Mouse (Mus musculus) hindbrain, embryonic 12.5 days (tissue): Measurements from ENCODE around the gene Zp2. TPM values are rescaled to one million over a fixed set of nuclear protein-coding genes. Genes with fewer than 3 reads are reported as not detected.

Experiments used
- ATAC-seq: fragments of 200-750 bp; cut with Nextera tagmentation; 2 replicates; pipeline ENCODE4 v1.8.0; 2017; ENCODE audit warnings: moderate TSS enrichment; ENCODE audit not compliant: low FRiP score
- H3K27ac ChIP-seq: fragments of 300-500 bp; sonication (generic); 2 replicates; pipeline ENCODE4 v1.5.1; 2016; ENCODE audit warnings: mild to moderate bottlenecking
- H3K27me3 ChIP-seq: fragments of 300-500 bp; sonication (generic); 2 replicates; pipeline ENCODE4 v1.6.1; 2016; ENCODE audit warnings: mild to moderate bottlenecking
- H3K36me3 ChIP-seq: fragments of 300-500 bp; sonication (generic); 2 replicates; pipeline ENCODE4 v1.6.1; 2016; ENCODE audit warnings: mild to moderate bottlenecking
- H3K4me1 ChIP-seq: fragments of 300-500 bp; sonication (generic); 2 replicates; pipeline ENCODE4 v1.6.1; 2016
- H3K4me2 ChIP-seq: fragments of 300-500 bp; sonication (generic); replicated peaks from 2 replicates; pipeline ENCODE4 v1.6.1; 2016; ENCODE audit warnings: mild to moderate bottlenecking
- H3K4me3 ChIP-seq: fragments of 300-500 bp; sonication (generic); 2 replicates; pipeline ENCODE4 v1.5.1; 2016; ENCODE audit warnings: mild to moderate bottlenecking
- H3K9ac ChIP-seq: fragments of 300-500 bp; sonication (generic); 2 replicates; pipeline ENCODE4 v1.6.1; 2016; ENCODE audit warnings: mild to moderate bottlenecking, moderate library complexity
- H3K9me3 ChIP-seq: fragments of 300-500 bp; sonication (generic); replicated peaks from 2 replicates; pipeline ENCODE4 v1.6.1; 2016; ENCODE audit warnings: mild to moderate bottlenecking
- WGBS: fragments of 180-500 bp; shearing (Covaris S2); methylation state at CpG from one replicate; pipeline ENCODE4 v1.1.7; 2016; 5-methylcytosine and 5-hydroxymethylcytosine counted together
- polyA plus RNA-seq: library from polyadenylated mRNA; unstranded; fragments of >200 nt; fragmentation: Nextera tagmentation; extraction: Ambion mirVana; gene quantifications from 2 replicates; pipeline ENCODE4 v1.2.1, GENCODE M21; 2016

Zp2 gene
- polyA plus RNA-seq, 1 experiment from 2014 or later: not detected

- Histone ChIP-seq H3K9me3 (no peaks in the 10 kb centered on the region), H3K27ac (no peak within 1 kb of the TSS), H3K4me2 (no peak within 1 kb of the TSS), H3K4me1 (no peaks in the 10 kb centered on the region), H3K4me3 (no peak within 1 kb of the TSS), H3K36me3 (no peaks in the 10 kb centered on the region), H3K9ac (no peak within 1 kb of the TSS), H3K27me3 (no peaks in the 10 kb centered on the region)
- 86% methylated on average over 6 of the region's 6 CpGs for WGBS
- ATAC-seq: no peak
Observed at GRCm38 (mm10) chr7:120095180-120095579, 49.9 kb downstream of the Zp2 start, which contains the start of gene Dnah3. Gene Dnah3, minus strand, starts transcription at chr7:120095280.

DNA sequence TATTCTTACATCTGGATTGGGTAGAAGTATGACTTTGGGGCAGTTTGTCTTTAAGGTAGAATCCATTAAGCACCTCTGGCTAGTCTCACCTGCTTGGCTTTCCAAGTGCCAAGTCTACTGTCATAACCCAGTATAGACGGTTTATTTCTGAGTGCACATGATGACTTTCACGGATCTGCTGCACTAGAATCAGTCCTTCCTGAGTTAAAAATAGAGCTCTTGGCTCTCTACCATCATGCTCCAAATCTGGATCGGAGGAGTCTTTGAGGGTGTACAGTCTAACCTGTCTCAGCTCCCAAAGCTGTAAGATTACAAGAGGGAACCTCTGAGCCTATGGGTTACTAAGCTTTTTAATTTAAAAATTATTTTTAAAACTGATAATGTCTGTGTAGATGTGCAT lies 50.9 kb downstream of the Zp2 start:
- Histone ChIP-seq H3K4me2 (no peak overlapping the region), H3K4me1 (no peaks in the 10 kb centered on the region), H3K27ac (no peak overlapping the region), H3K9me3 (no peaks in the 10 kb centered on the region), H3K9ac (no peak overlapping the region), H3K27me3 (no peaks in the 10 kb centered on the region), H3K4me3 (no peak overlapping the region), H3K36me3 (no peaks in the 10 kb centered on the region)
- WGBS: 92% methylated on average over 3 of the region's 3 CpGs
- no peak for ATAC-seq

DNA sequence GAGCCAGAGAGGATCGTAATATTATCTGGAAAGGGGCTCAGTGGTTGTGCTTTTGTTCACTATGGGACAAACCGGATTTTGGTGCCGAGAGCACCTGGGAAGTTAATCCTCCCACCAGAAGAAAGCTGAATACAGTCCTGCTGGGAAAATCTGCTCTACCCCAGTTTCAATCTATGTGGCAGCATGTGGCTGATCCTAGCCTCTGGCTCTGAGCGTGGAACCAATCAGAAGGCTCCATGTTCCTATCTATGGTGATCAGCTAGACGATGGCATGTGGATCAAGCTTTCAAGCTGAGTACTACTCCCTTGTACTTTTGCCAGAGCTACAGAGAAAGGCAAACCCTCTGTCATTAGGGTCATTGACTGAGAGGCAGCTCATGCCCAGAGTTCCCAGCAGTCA lies 52.1 kb downstream of the Zp2 start:
- no peak for ATAC-seq
- no peaks in the 10 kb centered on the region for H3K36me3 ChIP-seq
- H3K27me3 ChIP-seq: no peaks in the 10 kb centered on the region
- H3K4me1 ChIP-seq: no peaks in the 10 kb centered on the region
- no peak overlapping the region for H3K4me3 ChIP-seq
- no peaks in the 10 kb centered on the region for H3K9me3 ChIP-seq
- no peak overlapping the region for H3K27ac ChIP-seq
- H3K9ac ChIP-seq: no peak overlapping the region
- no peak overlapping the region for H3K4me2 ChIP-seq
- WGBS: 37% methylated on average over 5 of the region's 5 CpGs

DNA sequence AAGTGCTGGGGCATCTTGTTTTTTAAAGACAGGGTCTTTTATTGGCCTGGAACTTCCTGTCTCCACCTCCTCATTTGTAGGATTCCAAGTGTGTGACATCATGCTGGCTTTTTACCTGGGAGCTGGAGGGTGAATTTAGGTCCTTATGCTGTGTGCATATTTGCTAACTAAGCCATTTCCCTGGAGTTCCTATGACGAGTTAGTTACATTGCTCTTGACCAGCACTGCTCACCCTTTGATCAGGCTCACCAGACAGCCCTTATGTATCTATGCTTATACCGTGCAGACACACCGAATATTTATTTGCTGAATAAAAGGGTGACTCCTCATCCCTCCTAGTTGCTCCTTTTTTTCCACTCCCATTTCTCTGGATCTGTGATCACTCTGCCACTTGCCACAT lies 64.9 kb downstream of the Zp2 start:
- no peaks in the 10 kb centered on the region for H3K9me3 ChIP-seq
- H3K27me3 ChIP-seq: no peaks in the 10 kb centered on the region
- ATAC-seq: no peak
- 84% methylated on average over 3 of the region's 3 CpGs for WGBS
- H3K27ac ChIP-seq: no peak overlapping the region
- H3K9ac ChIP-seq: no peak overlapping the region
- no peaks in the 10 kb centered on the region for H3K4me1 ChIP-seq
- no peak overlapping the region for H3K4me2 ChIP-seq
- no peaks in the 10 kb centered on the region for H3K36me3 ChIP-seq
- H3K4me3 ChIP-seq: no peak overlapping the region

Other genes starting within 250 kb of the Zp2 start
- 14.0 and 15.2 TPM in 2 replicates for gene Lyrm1, start 249.4 kb downstream of the Zp2 start, polyA plus RNA-seq
- gene Dcun1d3, start 249.0 kb downstream of the Zp2 start, polyA plus RNA-seq: 16.5 and 20.0 TPM in 2 replicates
- gene Dnah3, start 50.0 kb downstream of the Zp2 start, polyA plus RNA-seq: 0.10 and 0.26 TPM in 2 replicates
- gene Tmem159, start 42.9 kb downstream of the Zp2 start, polyA plus RNA-seq: 18.7 and 20.7 TPM in 2 replicates
- gene Anks4b, start 28.6 kb upstream of the Zp2 start, polyA plus RNA-seq: not detected in 2 replicates
- gene Crym, start 56.8 kb upstream of the Zp2 start, polyA plus RNA-seq: 32.9 and 80.0 TPM in 2 replicates
- gene Abca14, start 58.7 kb upstream of the Zp2 start, polyA plus RNA-seq: not detected in 2 replicates
- gene Abca15, start 183.4 kb upstream of the Zp2 start, polyA plus RNA-seq: not detected in 2 replicates